Mouse (Mus musculus) CH12F3 (cell line): ENCODE data around the gene Diaph3.

Experiments
- in situ Hi-C: fragments of 300-500 bp; cut with MboI; formaldehyde crosslinking; loops from 2 replicates; pipeline ENCODE4 v1.14.3; 2020; ENCODE audit warnings: low sequenced_read_pairs

Diaph3 gene

DNA sequence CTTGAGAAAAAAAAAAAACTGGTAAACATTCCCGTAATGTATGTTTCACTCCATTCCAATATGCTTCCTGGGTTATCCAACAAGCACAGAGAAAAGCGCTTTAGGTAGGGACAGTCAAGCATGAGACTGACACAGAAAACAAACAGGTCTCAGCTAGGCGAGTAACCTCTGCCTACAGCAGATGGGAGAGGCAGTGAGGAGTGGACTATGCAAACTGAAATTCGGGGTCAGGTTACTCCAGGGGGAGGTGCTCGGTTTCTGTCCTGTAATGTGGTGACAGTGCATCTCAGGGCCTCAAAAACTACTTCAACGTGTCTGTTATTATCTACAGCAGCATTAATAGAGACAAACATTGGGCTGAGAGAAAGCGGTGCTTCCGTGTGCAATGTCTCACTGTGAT, 465.7 kb downstream of the Diaph3 start:
- in situ Hi-C loops: no loop called here

GRCm38 (mm10) chr14:86662846-86663245, 478.2 kb downstream of the Diaph3 start:
- in situ Hi-C loops: no loop called here

DNA sequence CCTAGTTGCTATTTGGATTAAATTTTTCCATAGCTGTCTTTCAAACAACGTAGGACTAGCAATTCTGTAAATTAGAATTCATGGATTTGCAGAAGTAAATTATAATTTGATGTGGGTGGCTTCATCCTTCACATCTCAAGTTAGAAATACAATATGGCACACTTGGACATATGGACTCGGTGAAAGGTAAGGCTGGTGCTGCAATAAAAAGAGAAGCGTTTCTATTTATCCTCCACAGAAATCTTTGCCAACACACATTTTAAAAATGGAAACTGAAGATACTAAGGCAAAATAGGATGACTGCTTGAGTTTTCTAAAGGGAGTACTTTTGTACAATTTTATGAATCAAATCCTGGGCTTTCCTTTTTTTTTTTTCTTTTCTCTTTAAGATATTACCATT, 480.5 kb downstream of the Diaph3 start:
- in situ Hi-C loops: no loop called here

DNA sequence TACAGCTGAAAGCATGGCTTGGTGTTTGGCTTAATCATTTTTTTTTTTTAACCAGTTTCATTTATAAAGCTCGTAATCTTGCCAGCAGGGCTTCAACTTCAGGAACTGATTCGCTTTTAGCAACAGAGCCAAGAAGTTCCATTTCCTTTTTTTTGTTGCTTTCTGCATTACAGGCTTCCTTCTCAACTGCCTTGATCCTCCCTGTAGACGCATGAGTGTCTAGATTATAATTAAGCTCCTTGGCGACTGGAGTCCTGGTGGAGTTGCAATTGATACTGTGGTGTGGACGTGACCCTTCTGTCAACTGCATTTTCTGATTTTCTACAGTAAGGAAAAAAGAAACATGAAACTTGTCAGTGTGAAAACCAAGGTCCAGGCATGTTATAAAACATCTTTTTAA, 484.8 kb downstream of the Diaph3 start:
- in situ Hi-C loops: no loop called here

DNA sequence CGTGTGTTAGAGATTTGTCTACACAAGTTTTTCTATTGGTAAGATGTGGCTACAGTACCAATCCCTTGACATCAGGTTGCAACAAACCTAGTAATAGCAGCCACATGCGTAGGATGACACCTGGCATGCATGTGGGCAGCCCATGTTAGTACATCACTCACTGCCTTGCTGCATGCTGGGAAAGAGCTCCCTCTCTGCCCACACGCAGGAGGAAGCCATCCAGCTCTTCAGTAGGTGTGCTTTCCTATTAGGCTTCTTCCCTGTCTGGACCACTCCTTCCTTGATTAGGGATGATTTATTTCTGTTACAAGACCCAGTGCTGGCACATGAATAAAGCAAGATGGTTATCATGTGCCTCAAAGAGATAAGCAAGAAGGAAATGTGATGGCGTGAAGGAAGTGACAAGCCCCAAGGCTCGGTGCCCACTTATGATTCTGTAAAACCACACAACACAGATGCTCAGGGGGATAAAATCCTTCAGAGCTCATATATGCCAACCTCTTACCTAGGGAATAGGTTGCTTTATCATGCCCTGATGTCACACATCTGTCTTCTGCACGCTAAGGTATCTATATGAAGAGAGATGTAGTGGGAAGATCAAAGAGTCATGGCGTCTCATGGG, 494.4 kb downstream of the Diaph3 start:
- in situ Hi-C loops: no loop called here

DNA sequence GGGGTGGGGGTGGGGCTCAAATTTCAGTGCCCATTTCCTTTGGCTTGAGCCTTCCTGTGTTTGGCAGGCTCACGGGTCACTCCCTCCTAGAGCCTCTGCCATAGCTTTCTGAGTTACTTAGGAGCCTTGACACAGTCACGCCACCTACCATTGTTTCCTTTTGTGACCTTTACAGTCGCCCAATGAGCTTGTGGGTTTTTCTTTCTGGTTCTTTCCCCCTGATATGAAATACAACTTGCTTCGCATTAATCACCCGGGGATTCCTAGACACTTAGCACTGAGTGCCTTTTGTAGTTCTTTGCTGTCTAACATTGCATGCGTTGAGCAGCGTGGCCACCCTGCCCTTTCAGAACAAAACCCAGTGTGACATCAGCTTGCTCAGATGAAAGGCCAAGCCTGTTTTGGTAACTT, 498.2 kb downstream of the Diaph3 start:
- in situ Hi-C loops: no loop called here

GRCm38 (mm10) chr14:86641839-86642238, 499.2 kb downstream of the Diaph3 start:
- in situ Hi-C loops: no loop called here

DNA sequence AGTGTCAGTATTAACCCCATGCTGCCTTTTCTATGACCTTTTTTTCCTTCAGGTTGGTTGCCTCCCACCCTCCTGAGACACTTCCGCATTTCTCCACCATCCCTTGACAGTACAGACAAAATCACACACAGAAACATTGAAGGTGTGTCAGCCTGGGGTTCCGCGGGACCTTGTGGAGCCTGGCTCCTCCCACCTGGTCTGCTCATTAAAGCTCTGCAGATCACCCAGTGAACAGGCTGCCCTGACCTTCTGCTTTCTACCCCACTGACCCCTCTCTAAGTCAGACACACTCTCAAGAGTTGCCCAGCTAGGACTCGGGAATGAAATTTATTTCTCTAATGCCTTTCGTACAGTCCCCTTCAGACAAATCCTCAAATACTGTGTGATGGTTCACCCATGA, 500.9 kb downstream of the Diaph3 start:
- in situ Hi-C loops: no loop called here

GRCm38 (mm10) chr14:86635594-86636140, 505.4 kb downstream of the Diaph3 start:
- in situ Hi-C loops: no loop called here

DNA sequence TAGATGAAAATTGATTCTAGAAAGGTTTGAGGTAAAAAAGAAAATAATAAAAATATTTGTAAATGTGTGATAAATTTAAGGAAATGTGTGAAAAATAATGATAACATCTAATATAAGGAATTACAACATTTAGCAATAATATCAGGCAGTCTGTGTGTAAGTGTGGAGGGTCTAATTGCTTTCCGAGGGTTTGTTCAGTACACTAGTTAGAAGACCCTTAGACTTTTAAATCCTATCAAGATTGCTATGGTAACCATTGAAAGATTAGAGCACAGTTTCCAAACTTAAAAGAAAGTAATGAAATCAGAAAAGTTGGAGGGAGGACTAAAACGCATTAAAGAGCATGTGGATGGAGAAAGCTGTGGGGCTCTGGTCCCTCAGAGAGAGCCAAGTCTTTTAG, 506.0 kb downstream of the Diaph3 start:
- in situ Hi-C loops: no loop called here

GRCm38 (mm10) chr14:86633799-86634198, 507.2 kb downstream of the Diaph3 start:
- in situ Hi-C loops: no loop called here

GRCm38 (mm10) chr14:86624816-86625425, 516.1 kb downstream of the Diaph3 start:
- in situ Hi-C loops: no loop called here

- in situ Hi-C loops: no loop called here
Observed at GRCm38 (mm10) chr14:86619637-86620036, 521.4 kb downstream of the Diaph3 start.
